ENCODE assay signal across 8 mouse cellular contexts in the genomic region with DNA sequence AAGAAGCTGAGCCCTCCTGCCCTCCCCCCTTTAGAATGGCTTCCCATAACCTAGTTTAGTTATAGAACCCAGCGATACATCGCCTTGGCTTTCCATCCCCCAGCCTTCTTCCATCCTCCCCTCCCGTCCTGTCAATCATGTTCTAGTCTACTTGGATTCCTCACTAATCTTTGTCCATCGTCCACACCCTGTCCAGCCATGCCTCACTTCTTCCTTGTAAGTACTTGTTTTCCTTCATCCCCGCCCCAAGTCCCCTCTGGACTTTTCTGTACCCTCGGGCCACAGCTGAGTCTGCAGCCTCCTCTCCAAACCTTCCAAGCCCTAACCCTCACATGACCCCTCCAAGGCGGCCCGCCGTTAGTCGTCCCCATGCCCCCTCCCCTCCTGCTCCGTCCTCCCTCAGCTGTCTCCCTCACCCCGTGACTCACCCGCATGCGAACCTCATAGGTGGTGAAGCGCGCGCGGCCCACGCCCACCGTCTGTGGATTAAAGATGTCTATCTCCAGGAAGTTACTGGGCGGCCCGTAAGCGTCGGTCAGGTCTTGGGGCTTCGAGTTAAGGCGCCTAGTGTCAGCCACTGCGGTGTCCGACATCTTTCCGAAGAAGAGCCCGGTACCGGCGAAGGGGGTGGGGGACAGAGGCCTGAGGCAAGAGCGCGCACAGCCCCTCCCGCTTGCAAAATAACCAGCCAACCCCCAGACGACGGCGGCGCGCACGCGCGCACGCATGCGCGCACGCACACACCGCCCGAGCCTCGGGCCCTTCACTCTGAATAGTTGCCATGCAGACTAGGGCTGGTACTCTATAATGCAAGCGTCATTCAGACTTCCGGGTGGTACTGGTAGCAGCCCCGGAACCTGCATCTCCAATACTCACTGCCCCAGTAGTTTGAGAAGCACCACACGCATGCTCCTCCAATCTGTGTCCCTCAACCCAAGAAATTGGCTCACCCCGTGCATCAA. TPM values are rescaled to one million over a fixed set of nuclear protein-coding genes. Genes with fewer than 3 reads are reported as not detected.
A peak's percentile ranks its signal among the peaks of the same experiment; 100 is the strongest.
DNase-seq lines count a peak whose midpoint lies in the region; ATAC-seq and TF ChIP-seq lines count a peak whose summit lies in the region.

A gene (minus strand): TSS at position 730 of the 962 bp plus-strand sequence.

- peak; percentile 86 for ATAC-seq in Patski
- ATAC-seq in hindbrain, embryonic 13.5 days (ENCODE audit: low FRiP score): peak; percentile 99

- H3K27ac ChIP-seq in hindbrain, embryonic 13.5 days: peak within 1 kb of the TSS; percentile 83

- peak within 1 kb of the TSS; percentile 73 for H3K9ac ChIP-seq in hindbrain, embryonic 13.5 days

- DNase-seq in Patski (ENCODE audit: low read depth, low spot score): peak; percentile 83
- peak; percentile 88 to 93 for DNase-seq in cerebellum, postnatal 14 days
- DNase-seq in frontal cortex, postnatal 14 days (ENCODE audit: low spot score in 2 of 2): peak; percentile 85 to 88
- DNase-seq in layer of hippocampus, postnatal 25 days (ENCODE audit: extremely low spot score in 1 of 2, low spot score in 1 of 2): peak; percentile 66 to 72
- peak; percentile 89 for DNase-seq in lung, postnatal 25 days (ENCODE audit: low spot score)
- DNase-seq in retina, embryonic 14.5 days (ENCODE audit: low spot score): peak; percentile 89
- DNase-seq in thymus, postnatal 4 days: peak; percentile 85

- no peaks in the 10 kb centered on the region for H3K36me3 ChIP-seq in hindbrain, embryonic 13.5 days

- H3K4me1 ChIP-seq in hindbrain, embryonic 13.5 days (replicated peaks): peaks cover 13% of the 10 kb centered on the region

- peaks cover 13% of the 10 kb centered on the region for H3K27me3 ChIP-seq in Patski
- peaks cover 3% of the 10 kb centered on the region; the same call in 1 of the 2 replicates for H3K27me3 ChIP-seq in hindbrain, embryonic 13.5 days

- POLR2A ChIA-PET in Patski (lab: Charles Lee): no interaction called here

- 16% methylated on average over 55 of the region's 55 CpGs for WGBS in hindbrain, embryonic 13.5 days

- peak within 1 kb of the TSS; percentile 51 for H3K4me3 ChIP-seq in hindbrain, embryonic 13.5 days

- in situ Hi-C loops in Patski (cut with MboI; ENCODE audit: low pct_unique_long_range_greater_than_20kb): no loop called here

- peak; percentile 72 for TF ChIP-seq CTCF in Patski (IDR thresholded peaks at IDR 0.05)

- H3K4me2 ChIP-seq in hindbrain, embryonic 13.5 days: peak within 1 kb of the TSS; percentile 64

- CTCF ChIA-PET in Patski (lab: Charles Lee): interaction anchor here (1.4 kb wide), 1 partner anchor 90 kb away, joined by 6 read pairs; no protein-coding TSS in a partner anchor

- H3K9me3 ChIP-seq in hindbrain, embryonic 13.5 days: no peaks in the 10 kb centered on the region

RNA-seq across cellular contexts. Expression of the gene that starts here (rescaled TPM):
- polyA plus RNA-seq in Patski (2021): 75.1 TPM
- 46.3 and 47.1 TPM in 2 replicates for polyA plus RNA-seq in hindbrain, embryonic 13.5 days (2015; fragmentation: Nextera tagmentation; extraction: Ambion mirVana)
- total RNA-seq in layer of hippocampus, postnatal 25 days (2021): 10 to 100 TPM; 72.9 to 83.2 TPM

Comparison
In these comparisons a context has a peak if more than half of its experiments do, and no peak if none do; other contexts are left out.
1. Peak in every context shown above with its lines: DNase-seq, ATAC-seq, H3K4me3 ChIP-seq and H3K27ac ChIP-seq.